Mouse (Mus musculus) small intestine, adult 2 months (tissue): ENCODE measurements around the gene Defb28. TPM values are rescaled to one million over a fixed set of nuclear protein-coding genes. Genes with fewer than 3 reads are reported as not detected.

Experiments
- H3K27ac ChIP-seq: fragments of 200-500 bp; 2 replicates; pipeline ENCODE4 v1.5.1; 2012; ENCODE audit warnings: low read depth, low read length, control low read depth, inconsistent platforms; ENCODE audit not compliant: insufficient read depth
- H3K27me3 ChIP-seq: fragments of 200-500 bp; 2 replicates; pipeline ENCODE4 v1.6.1; 2012; ENCODE audit warnings: mild to moderate bottlenecking, moderate library complexity, low read length, inconsistent platforms; ENCODE audit not compliant: control insufficient read depth, insufficient read depth
- H3K36me3 ChIP-seq: fragments of 200-500 bp; 2 replicates; pipeline ENCODE4 v1.6.1; 2012; ENCODE audit warnings: mild to moderate bottlenecking, low read length, control low read depth, inconsistent platforms; ENCODE audit not compliant: control insufficient read depth, insufficient read depth
- H3K4me1 ChIP-seq: fragments of 200-500 bp; 2 replicates; pipeline ENCODE4 v1.6.1; 2012; ENCODE audit warnings: low read length, inconsistent platforms, mixed read lengths; ENCODE audit not compliant: control insufficient read depth, insufficient read depth, insufficient read length
- H3K4me3 ChIP-seq: fragments of 200-500 bp; 2 replicates; pipeline ENCODE4 v1.5.1; 2012; ENCODE audit warnings: low read depth, mild to moderate bottlenecking, control low read depth, inconsistent platforms, low read length, moderate library complexity
- CTCF ChIP-seq: fragments of 200-500 bp; IDR thresholded peaks from 2 replicates; pipeline ENCODE4 v1.5.1; 2012; ENCODE audit warnings: low read depth, mild to moderate bottlenecking, control low read depth, inconsistent platforms, low read length, moderate library complexity, mixed read lengths; ENCODE audit not compliant: insufficient replicate concordance, insufficient read length; ENCODE audit errors: extremely low read depth
- POLR2A ChIP-seq: fragments of 200-500 bp; IDR thresholded peaks from 2 replicates; pipeline ENCODE4 v1.6.1; 2012; ENCODE audit warnings: low read depth, mild to moderate bottlenecking, control low read depth, inconsistent platforms, low read length, moderate library complexity
- WGBS: fragments of 180-500 bp; shearing (Covaris S2); methylation state at CpG from one replicate; pipeline ENCODE4 v1.1.7; 2018; 5-methylcytosine and 5-hydroxymethylcytosine counted together
- polyA plus RNA-seq: library from polyadenylated mRNA; depleted of rRNA; stranded (reverse); fragments of >200 nt; gene quantifications from 2 replicates; pipeline ENCODE4 v1.2.3, GENCODE M21; 2012

Defb28 gene
- polyA plus RNA-seq, 1 experiment = not detected

- no peaks in the 10 kb centered on the region for H3K27me3 ChIP-seq
- H3K36me3 ChIP-seq = no peaks in the 10 kb centered on the region
- H3K27ac ChIP-seq = no peak within 1 kb of the TSS
- H3K4me3 ChIP-seq = no peak within 1 kb of the TSS
- TF ChIP-seq CTCF (no peak), POLR2A (no peak)
- no peaks in the 10 kb centered on the region for H3K4me1 ChIP-seq
- 34% methylated on average over 13 of the region's 13 CpGs for WGBS
Measured at GRCm38 (mm10) chr2:152539944-152540710, 22.1 kb downstream of the Defb28 start, which contains the start of gene Defb29. Gene Defb29 (minus strand): TSS chr2:152540098.

DNA sequence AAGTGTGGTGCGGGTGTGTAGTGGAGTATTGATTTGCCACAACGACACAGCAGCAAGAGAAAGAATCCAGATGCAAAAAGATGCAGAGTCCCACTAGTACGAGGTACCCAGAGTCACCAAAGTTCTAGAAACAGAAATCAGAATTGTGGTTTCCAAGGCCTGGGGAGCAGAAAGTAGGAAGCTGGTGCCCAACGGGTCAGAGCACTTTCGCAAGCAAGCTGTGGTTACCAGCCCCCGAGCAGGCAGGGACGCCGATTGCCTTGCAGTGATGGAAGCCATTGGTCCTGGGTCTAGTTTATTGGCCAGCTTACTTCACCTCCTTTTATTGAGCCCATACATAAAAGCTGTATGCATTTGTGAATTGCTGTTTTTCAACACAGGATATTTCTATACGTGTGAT, 23.9 kb downstream of the Defb28 start:
- TF ChIP-seq POLR2A = no peak
- no peak for TF ChIP-seq CTCF
- WGBS = 75% methylated on average over 9 of the region's 9 CpGs
- Histone ChIP-seq H3K4me1 (no peaks in the 10 kb centered on the region), H3K36me3 (no peaks in the 10 kb centered on the region), H3K4me3 (no peak overlapping the region), H3K27me3 (no peaks in the 10 kb centered on the region), H3K27ac (no peak overlapping the region)

- no peaks in the 10 kb centered on the region for H3K4me1 ChIP-seq
- H3K36me3 ChIP-seq = no peaks in the 10 kb centered on the region
- no peak overlapping the region for H3K4me3 ChIP-seq
- TF ChIP-seq POLR2A (no peak), CTCF (peak; percentile 8; the same call in 1 of the 2 replicates)
- WGBS = 81% methylated on average over 2 of the region's 2 CpGs
- H3K27ac ChIP-seq = no peak overlapping the region
- no peaks in the 10 kb centered on the region for H3K27me3 ChIP-seq
Measured at GRCm38 (mm10) chr2:152542897-152543296, 24.8 kb downstream of the Defb28 start.

- H3K4me1 ChIP-seq = no peaks in the 10 kb centered on the region
- WGBS = 26% methylated on average over 4 of the region's 4 CpGs
Measured at GRCm38 (mm10) chr2:152543478-152543877, 25.4 kb downstream of the Defb28 start.

DNA sequence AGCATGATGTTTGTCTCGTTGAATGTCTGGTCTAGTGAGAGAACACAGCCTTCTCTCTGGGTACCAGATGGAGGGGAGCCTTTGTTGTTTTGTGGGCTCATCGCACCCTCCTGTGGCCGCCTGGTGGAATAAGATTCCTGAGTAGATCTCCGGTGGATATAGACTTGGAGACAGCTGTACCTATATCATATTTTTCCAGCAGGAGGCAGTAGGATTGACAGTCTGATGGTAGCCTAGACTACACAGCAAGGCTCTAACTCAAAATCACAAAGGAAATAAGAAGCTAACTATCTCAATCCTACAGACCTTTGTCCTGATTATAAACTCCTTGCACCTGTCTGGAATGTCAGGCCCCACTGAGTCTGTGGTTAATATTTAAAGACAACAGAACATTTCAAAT, 26.6 kb downstream of the Defb28 start:
- no peaks in the 10 kb centered on the region for H3K4me1 ChIP-seq
- H3K4me3 ChIP-seq = no peak overlapping the region
- 4% methylated on average over 4 of the region's 4 CpGs for WGBS
- no peak overlapping the region for H3K27ac ChIP-seq
- no peaks in the 10 kb centered on the region for H3K27me3 ChIP-seq
- H3K36me3 ChIP-seq = no peaks in the 10 kb centered on the region
- TF ChIP-seq POLR2A (no peak), CTCF (peak; percentile 44; the same call in 1 of the 2 replicates)

More at GRCm38 (mm10) chr2:152543478-152543877, 25.4 kb downstream of the Defb28 start:
- no peak overlapping the region for H3K4me3 ChIP-seq
- no peaks in the 10 kb centered on the region for H3K36me3 ChIP-seq
- TF ChIP-seq CTCF = no peak
- TF ChIP-seq POLR2A = no peak
- no peaks in the 10 kb centered on the region for H3K27me3 ChIP-seq
- H3K27ac ChIP-seq = no peak overlapping the region

DNA sequence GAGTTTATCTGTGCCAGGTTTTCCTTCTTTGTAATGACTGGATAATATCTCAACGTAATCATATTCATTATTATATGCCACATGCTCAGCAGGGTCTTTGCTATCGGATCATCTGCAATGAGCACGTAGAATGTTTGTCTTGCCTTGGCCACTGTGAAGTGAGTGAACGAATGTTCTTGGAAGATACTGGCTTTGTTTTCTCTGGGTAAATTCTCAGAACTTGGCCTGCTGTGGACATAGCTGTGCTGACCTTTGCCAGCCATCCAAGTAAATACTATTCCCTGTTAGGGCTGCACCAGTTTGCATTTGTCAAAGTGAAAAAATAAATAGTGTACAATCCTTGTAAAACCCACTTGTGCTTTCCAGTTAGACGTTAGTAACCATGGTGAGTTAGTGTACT, 30.1 kb downstream of the Defb28 start:
- H3K36me3 ChIP-seq = no peaks in the 10 kb centered on the region
- no peaks in the 10 kb centered on the region for H3K4me1 ChIP-seq
- no peak overlapping the region for H3K4me3 ChIP-seq
- H3K27ac ChIP-seq = no peak overlapping the region
- TF ChIP-seq POLR2A (no peak), CTCF (no peak)
- H3K27me3 ChIP-seq = no peaks in the 10 kb centered on the region
- 81% methylated on average over 5 of the region's 5 CpGs for WGBS

DNA sequence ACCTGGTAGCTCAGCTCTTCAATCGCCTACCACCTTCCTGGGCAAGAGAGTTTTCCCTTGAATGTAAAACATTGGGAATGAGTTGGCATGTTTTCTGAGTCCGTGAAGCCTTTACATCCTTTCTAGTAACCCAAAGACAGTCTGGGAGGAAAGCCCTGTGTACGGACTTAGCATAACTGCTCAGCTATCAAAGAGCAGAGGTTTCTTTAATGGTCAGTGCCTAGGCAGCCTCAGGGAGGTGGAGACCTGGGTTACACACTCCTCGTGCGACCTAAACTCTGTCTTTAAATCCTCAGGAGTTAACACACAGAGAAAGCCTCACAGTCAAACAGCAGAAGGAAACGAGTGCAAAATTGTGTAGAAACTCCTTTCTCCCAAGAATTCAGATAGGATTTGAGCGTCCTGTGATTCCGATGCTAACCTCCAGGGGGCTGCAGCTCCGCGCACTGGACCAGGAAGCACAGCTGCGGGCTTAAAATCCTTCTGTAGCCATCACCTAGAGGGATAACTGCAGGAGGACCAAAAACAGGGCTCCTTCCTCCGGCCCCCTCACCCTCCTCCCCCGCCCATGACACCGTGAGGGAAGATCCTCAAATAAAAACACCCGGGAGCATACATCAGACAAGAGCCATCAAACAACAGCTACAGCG, 35.8 kb downstream of the Defb28 start:
- H3K36me3 ChIP-seq = no peaks in the 10 kb centered on the region
- H3K4me3 ChIP-seq = no peak overlapping the region
- H3K27ac ChIP-seq = no peak overlapping the region
- H3K4me1 ChIP-seq = no peaks in the 10 kb centered on the region
- WGBS = 16% methylated on average over 16 of the region's 16 CpGs
- no peak for TF ChIP-seq POLR2A
- TF ChIP-seq CTCF = peak; percentile 73; the same call in 1 of the 2 replicates
- no peaks in the 10 kb centered on the region for H3K27me3 ChIP-seq
